Mouse (Mus musculus) forebrain, embryonic 16.5 days (tissue): ENCODE data around the gene Dzip1l. TPM values are rescaled to one million over a fixed set of nuclear protein-coding genes. Genes with fewer than 3 reads are reported as not detected.

Source experiments
- ATAC-seq: fragments of 200-750 bp; cut with Nextera tagmentation; 2 replicates; pipeline ENCODE4 v1.8.0; 2017; ENCODE audit warnings: mild to moderate bottlenecking, moderate library complexity
- H3K27ac ChIP-seq: fragments of 300-500 bp; sonication (generic); 2 replicates; pipeline ENCODE4 v1.5.1; 2014; ENCODE audit warnings: low read length, control low read depth
- H3K27me3 ChIP-seq: fragments of 300-500 bp; sonication (generic); replicated peaks from 2 replicates; pipeline ENCODE4 v1.6.1; 2014; ENCODE audit warnings: low read length; ENCODE audit not compliant: control insufficient read depth, insufficient read depth
- H3K36me3 ChIP-seq: fragments of 300-500 bp; sonication (generic); 2 replicates; pipeline ENCODE4 v1.6.1; 2014; ENCODE audit not compliant: control insufficient read depth, insufficient read depth
- H3K4me1 ChIP-seq: fragments of 300-500 bp; sonication (generic); replicated peaks from 2 replicates; pipeline ENCODE4 v1.6.1; 2014; ENCODE audit warnings: low read length; ENCODE audit not compliant: control insufficient read depth, insufficient read depth
- H3K4me2 ChIP-seq: fragments of 300-500 bp; sonication (generic); 2 replicates; pipeline ENCODE4 v1.6.1; 2014; ENCODE audit warnings: mild to moderate bottlenecking, low read length, control low read depth
- H3K4me3 ChIP-seq: fragments of 300-500 bp; sonication (generic); replicated peaks from 2 replicates; pipeline ENCODE4 v1.5.1; 2014; ENCODE audit warnings: mild to moderate bottlenecking, low read length, control low read depth
- H3K9ac ChIP-seq: fragments of 300-500 bp; sonication (generic); replicated peaks from 2 replicates; pipeline ENCODE4 v1.6.1; 2014; ENCODE audit warnings: low read depth, low read length, control low read depth
- H3K9me3 ChIP-seq: fragments of 300-500 bp; sonication (generic); 2 replicates; pipeline ENCODE4 v1.6.1; 2016; ENCODE audit warnings: low read length; ENCODE audit not compliant: control insufficient read depth
- WGBS: fragments of 180-500 bp; shearing (Covaris S2); extraction: QIAGEN DNeasy Blood & Tissue Kit; methylation state at CpG from one replicate; pipeline ENCODE4 v1.1.7; 2014; 5-methylcytosine and 5-hydroxymethylcytosine counted together
- polyA plus RNA-seq: library from polyadenylated mRNA; unstranded; fragments of >200 nt; fragmentation: Nextera tagmentation; extraction: Ambion mirVana; gene quantifications from 2 replicates; pipeline ENCODE4 v1.2.1, GENCODE M21; 2015

Dzip1l gene
- polyA plus RNA-seq, 1 experiment from 2014 or later = 12.2 TPM

DNA sequence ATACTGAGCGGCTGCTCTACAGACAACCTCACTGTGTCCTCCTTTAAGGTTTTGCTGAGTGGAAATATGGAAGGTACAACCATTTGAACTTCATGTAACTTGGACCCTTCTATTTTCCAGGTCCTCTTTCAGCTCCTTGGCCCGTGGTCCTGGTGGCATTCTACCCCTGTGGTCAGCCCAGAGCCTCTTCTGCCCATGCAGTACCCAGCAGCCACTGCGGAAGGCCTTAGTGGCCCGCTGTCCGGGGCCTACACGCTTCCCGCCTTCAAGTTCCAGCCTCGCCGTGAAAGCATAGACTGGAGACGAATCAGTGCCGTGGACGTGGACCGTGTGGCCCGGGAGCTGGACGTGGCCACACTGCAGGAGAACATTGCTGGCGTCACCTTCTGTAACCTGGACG lies 7.9 kb downstream of the Dzip1l start:
- peaks cover 4% of the 10 kb centered on the region for H3K4me1 ChIP-seq
- no peak overlapping the region for H3K27ac ChIP-seq
- no peak overlapping the region for H3K9ac ChIP-seq
- H3K4me2 ChIP-seq = no peak overlapping the region
- no peaks in the 10 kb centered on the region for H3K9me3 ChIP-seq
- H3K36me3 ChIP-seq = peaks cover 5% of the 10 kb centered on the region; the same call in 1 of the 2 replicates
- no peaks in the 10 kb centered on the region for H3K27me3 ChIP-seq
- peak; percentile 45; the same call in 1 of the 2 replicates for ATAC-seq
- no peak overlapping the region for H3K4me3 ChIP-seq
- WGBS = 95% methylated on average over 17 of the region's 17 CpGs

DNA sequence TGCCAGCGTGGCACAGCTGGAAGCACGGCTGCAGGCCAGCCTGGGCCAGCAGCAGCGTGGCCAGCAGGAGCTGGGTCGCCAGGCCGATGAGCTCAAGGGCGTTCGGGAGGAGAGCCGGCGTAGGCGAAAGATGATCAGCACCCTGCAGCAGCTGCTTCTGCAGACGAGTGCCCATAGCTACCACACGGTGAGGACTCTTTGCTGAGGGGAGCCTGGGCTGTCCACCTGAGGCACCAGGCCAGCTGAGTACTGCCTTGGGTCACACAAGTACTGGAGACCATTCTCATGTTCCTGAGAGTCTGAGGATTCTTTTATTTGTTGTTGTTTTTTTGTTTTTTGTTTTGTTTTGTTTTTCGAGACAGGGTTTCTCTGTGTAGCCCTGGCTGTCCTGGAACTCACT lies 8.4 kb downstream of the Dzip1l start:
- Histone ChIP-seq H3K27me3 (no peaks in the 10 kb centered on the region), H3K4me3 (no peak overlapping the region), H3K36me3 (peaks cover 5% of the 10 kb centered on the region; the same call in 1 of the 2 replicates), H3K9ac (no peak overlapping the region), H3K9me3 (no peaks in the 10 kb centered on the region), H3K4me1 (no peaks in the 10 kb centered on the region), H3K27ac (no peak overlapping the region), H3K4me2 (no peak overlapping the region)
- ATAC-seq = no peak
- WGBS = 96% methylated on average over 13 of the region's 13 CpGs

DNA sequence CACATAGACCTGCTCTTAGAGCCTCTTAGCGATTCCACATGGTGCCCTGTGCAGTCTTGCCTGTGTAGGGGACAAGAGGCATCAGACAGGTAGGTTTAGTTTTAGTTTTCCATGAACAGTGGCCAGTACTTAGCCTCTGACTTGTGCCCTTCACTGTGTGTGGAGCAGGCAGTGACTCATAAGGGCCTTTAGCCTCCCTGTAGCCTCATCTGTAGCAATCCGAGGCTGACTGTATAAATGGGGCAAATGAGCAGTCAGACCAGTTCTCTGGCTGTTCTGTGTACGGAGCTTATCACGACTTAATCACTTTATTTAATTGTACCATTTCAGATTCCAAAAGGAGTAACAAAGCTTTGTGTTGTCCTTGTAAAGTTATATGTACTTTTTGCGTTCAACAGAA lies 10.7 kb downstream of the Dzip1l start:
- no peak overlapping the region for H3K4me3 ChIP-seq
- ATAC-seq = no peak
- no peaks in the 10 kb centered on the region for H3K27me3 ChIP-seq
- peaks cover 5% of the 10 kb centered on the region for H3K36me3 ChIP-seq
- no peak overlapping the region for H3K4me2 ChIP-seq
- H3K27ac ChIP-seq = no peak overlapping the region
- H3K4me1 ChIP-seq = no peaks in the 10 kb centered on the region
- no peaks in the 10 kb centered on the region for H3K9me3 ChIP-seq
- no peak overlapping the region for H3K9ac ChIP-seq
- WGBS = 91% methylated on average over 5 of the region's 5 CpGs

DNA sequence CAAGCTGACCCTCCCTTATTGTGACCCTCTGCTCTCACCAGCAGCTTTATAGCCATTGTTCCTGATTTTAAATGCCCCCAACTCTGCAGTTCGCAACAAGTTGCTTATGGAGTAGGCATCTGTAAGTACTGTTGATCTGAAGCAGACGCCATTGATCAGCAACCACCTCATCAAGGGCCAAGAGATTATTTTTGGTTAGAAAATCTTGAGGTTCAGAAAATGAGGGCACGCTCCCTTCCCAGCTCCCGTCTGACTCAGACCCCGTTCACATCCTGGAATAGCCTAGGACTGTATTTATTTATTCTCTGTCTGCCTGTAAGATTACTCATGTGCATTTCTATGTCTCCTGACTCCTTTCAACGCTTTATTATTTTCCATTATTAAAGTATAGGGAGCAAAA lies 16.1 kb downstream of the Dzip1l start:
- H3K36me3 ChIP-seq = peaks cover 8% of the 10 kb centered on the region
- H3K27ac ChIP-seq = no peak overlapping the region
- H3K9me3 ChIP-seq = no peaks in the 10 kb centered on the region
- H3K27me3 ChIP-seq = no peaks in the 10 kb centered on the region
- no peak overlapping the region for H3K4me2 ChIP-seq
- WGBS = 92% methylated on average over 6 of the region's 6 CpGs
- no peak for ATAC-seq
- no peak overlapping the region for H3K9ac ChIP-seq
- no peaks in the 10 kb centered on the region for H3K4me1 ChIP-seq
- no peak overlapping the region for H3K4me3 ChIP-seq

DNA sequence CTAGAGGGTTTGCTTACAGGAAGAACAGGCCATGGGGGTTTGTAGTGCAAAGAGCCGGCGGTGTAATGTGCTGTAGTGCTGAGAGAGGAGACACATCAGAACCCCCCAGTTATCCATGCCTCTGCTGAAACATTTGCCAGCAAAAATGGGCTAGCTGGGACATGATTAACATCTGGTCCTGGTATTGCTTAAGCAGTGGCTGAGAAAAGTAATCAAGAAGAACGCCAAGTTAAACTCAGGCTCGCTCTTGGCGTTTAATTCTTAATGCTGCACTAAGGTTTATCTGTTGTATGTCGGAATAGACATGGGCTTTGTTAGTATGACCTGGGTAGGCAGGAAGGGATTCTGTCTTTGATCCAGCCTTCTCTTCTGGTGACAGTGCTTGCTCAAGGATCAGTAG lies 16.8 kb downstream of the Dzip1l start:
- ATAC-seq = no peak
- Histone ChIP-seq H3K27me3 (no peaks in the 10 kb centered on the region), H3K4me2 (no peak overlapping the region), H3K36me3 (peaks cover 10% of the 10 kb centered on the region), H3K9ac (no peak overlapping the region), H3K27ac (no peak overlapping the region), H3K9me3 (no peaks in the 10 kb centered on the region), H3K4me3 (no peak overlapping the region), H3K4me1 (no peaks in the 10 kb centered on the region)
- 93% methylated on average over 6 of the region's 6 CpGs for WGBS

DNA sequence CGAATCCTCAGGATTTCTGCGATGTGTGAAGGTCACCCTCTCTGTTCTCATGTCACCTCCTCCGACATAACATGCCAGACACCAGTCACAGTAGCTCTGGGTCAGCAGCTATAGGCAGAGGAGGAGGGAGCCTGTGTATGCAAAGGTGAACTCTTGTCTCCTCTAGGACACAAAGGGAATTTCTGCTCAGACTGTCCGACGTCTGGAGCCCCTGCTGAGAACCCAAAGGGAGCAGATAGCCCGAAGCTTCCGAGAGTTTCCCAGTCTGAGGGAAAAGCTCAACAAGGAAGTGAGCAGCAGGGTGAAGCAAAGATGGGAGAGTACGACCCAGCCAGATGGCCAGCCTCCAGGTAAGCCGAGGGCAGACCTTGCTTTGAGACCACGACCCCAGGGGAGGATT lies 31.5 kb downstream of the Dzip1l start:
- Histone ChIP-seq H3K4me2 (no peak overlapping the region), H3K4me3 (no peak overlapping the region), H3K27me3 (no peaks in the 10 kb centered on the region), H3K9ac (no peak overlapping the region), H3K36me3 (peaks cover 3% of the 10 kb centered on the region; the same call in 1 of the 2 replicates), H3K27ac (no peak overlapping the region), H3K4me1 (0 out of 2 replicates have a peak, but pooled peaks cover 2% of the 10 kb centered on the region), H3K9me3 (no peaks in the 10 kb centered on the region)
- no peak for ATAC-seq
- WGBS = 81% methylated on average over 10 of the region's 10 CpGs

DNA sequence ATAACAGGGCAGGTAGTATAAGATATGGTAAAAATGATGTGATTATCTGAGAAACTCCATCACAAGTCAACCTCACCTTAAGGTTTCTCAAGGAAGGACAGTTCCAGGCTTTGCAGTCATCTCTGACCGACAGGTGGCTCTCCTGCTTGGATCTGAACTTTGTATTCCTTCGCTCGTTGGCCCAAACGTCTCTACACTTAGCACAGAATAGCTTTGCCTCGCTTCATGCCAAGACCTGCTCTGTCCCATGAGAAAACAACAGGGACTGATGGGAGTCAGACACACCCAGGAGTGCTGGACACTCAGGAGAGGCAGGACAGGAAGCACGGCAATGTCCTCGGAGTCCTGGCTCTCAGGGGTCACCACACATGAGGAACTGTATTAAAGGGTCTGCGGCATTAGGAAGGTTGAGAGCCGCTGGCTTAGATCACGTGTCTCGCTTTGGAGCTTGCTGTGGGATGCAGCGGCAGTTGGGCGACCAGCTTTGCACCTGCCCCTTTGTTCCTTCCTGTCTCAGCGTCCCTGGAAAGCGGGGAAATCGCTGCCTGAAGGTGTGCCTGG lies 32.4 kb downstream of the Dzip1l start:
- H3K27ac ChIP-seq = no peak overlapping the region
- no peaks in the 10 kb centered on the region for H3K27me3 ChIP-seq
- H3K36me3 ChIP-seq = peaks cover 3% of the 10 kb centered on the region; the same call in 1 of the 2 replicates
- no peak overlapping the region for H3K4me3 ChIP-seq
- H3K4me1 ChIP-seq = 0 out of 2 replicates have a peak, but pooled peaks cover 2% of the 10 kb centered on the region
- 81% methylated on average over 16 of the region's 16 CpGs for WGBS
- ATAC-seq = no peak
- no peak overlapping the region for H3K9ac ChIP-seq
- H3K9me3 ChIP-seq = no peaks in the 10 kb centered on the region
- no peak overlapping the region for H3K4me2 ChIP-seq

DNA sequence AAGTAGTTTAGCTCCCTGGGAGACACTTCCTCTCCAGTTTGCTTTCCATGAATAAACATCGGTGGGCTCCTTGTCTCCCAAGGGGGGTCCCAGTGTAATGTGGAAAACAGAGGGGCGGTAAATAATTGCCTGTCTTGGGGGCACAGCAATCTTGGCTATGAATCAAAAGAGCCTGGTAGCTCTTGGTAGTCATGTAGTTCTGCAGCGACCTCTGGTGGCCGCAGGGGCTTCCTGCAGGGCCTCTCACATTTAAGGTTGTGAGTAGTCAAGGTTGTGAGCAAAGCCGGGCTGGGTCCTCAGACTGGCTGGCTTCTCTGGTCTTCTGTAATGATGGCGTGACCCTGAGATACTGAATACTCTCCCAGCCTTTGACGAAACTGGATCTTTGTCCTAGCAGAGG lies 33.1 kb downstream of the Dzip1l start:
- no peaks in the 10 kb centered on the region for H3K27me3 ChIP-seq
- H3K9ac ChIP-seq = no peak overlapping the region
- whole genome bisulfite sequencing = 25% methylated on average over 7 of the region's 7 CpGs
- H3K27ac ChIP-seq = no peak overlapping the region
- ATAC-seq = peak; percentile 50
- 0 out of 2 replicates have a peak, but pooled peaks cover 2% of the 10 kb centered on the region for H3K4me1 ChIP-seq
- H3K9me3 ChIP-seq = no peaks in the 10 kb centered on the region
- no peak overlapping the region for H3K4me3 ChIP-seq
- H3K4me2 ChIP-seq = no peak overlapping the region
- peaks cover 3% of the 10 kb centered on the region for H3K36me3 ChIP-seq

DNA sequence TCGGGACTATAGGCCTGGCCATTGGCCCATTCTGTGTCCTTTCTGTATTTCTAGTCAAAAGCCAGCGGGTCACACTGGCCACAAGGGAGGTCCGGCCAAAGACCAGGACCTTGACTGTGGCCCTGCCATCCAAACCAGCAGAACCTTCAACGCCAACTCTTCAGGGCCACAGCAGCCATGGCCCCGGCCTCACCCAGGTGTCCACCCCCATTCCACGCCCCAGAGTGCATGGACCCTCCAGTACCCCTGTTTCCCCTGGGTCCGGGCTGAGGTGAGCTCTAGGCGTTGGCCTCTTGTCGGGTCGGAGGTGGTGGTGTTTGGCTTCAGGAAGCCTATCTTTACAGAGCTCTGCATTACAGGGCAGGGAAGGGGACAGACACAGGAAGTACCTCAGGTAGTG lies 33.6 kb downstream of the Dzip1l start:
- Histone ChIP-seq H3K4me3 (no peak overlapping the region), H3K9me3 (no peaks in the 10 kb centered on the region), H3K9ac (no peak overlapping the region), H3K36me3 (peaks cover 5% of the 10 kb centered on the region), H3K4me2 (no peak overlapping the region), H3K27me3 (no peaks in the 10 kb centered on the region), H3K4me1 (0 out of 2 replicates have a peak, but pooled peaks cover 2% of the 10 kb centered on the region), H3K27ac (no peak overlapping the region)
- 92% methylated on average over 10 of the region's 10 CpGs for WGBS
- ATAC-seq = peak; percentile 54; the same call in 1 of the 2 replicates

DNA sequence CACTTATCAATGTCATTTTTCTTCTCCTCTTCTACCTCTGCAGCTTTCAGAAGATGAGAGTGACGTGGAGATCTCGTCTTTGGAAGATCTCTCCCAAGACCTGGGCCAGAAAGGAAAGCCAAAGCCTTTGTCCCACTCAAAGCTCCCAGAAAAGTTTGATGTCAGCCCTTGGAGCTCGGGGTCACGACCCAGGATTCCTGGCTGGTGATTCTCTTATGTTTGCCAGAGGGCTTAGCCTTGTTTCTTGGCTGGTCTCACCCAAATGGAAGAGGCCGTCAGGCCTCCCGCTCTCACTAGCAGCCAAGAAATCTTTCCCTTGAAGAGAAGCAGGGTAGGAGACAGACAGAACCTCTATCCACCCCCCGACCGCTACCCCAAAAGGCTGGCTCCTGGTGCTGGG lies 38.3 kb downstream of the Dzip1l start:
- ATAC-seq = no peak
- H3K9ac ChIP-seq = no peak overlapping the region
- no peaks in the 10 kb centered on the region for H3K27me3 ChIP-seq
- H3K4me3 ChIP-seq = no peak overlapping the region
- H3K36me3 ChIP-seq = peaks cover 14% of the 10 kb centered on the region
- no peak overlapping the region for H3K27ac ChIP-seq
- 88% methylated on average over 8 of the region's 8 CpGs for WGBS
- no peak overlapping the region for H3K4me2 ChIP-seq
- no peaks in the 10 kb centered on the region for H3K4me1 ChIP-seq
- H3K9me3 ChIP-seq = no peaks in the 10 kb centered on the region
